Mouse (Mus musculus): Measurements from ENCODE around the gene Gtf2a1l. TPM values are rescaled to one million over a fixed set of nuclear protein-coding genes. Genes with fewer than 3 reads are reported as not detected.

Gene Gtf2a1l
- total RNA-seq, 2 experiments from 2014 or later, result not detected

Other genes starting within 250 kb of the Gtf2a1l start
- gene Foxn2, start 227.9 kb upstream of the Gtf2a1l start, total RNA-seq (2021), result 10 to 100 TPM; 19.0 to 20.9 TPM
- 10 to 100 TPM; 40.0 to 48.9 TPM for gene Ppp1r21, start 138.5 kb upstream of the Gtf2a1l start, total RNA-seq (2021)
- 10 to 100 TPM; 28.3 to 32.3 TPM for gene Ston1, start 71.0 kb upstream of the Gtf2a1l start, total RNA-seq (2021)
- gene Lhcgr, start 123.3 kb downstream of the Gtf2a1l start, total RNA-seq (2021), result under 1 TPM in 1 of 2 experiments, not detected in 1; 0.07 TPM

All from adrenal gland, adult 18-20 months (tissue).